Mouse (Mus musculus) cerebellum, postnatal 4 days (tissue): ENCODE data around the gene Galnt16.

Experiments
- DNase-seq, 2 experiments: peaks; one replicate each; pipeline ENCODE4 v3.0.0; 2022; ENCODE audit warnings: low spot score in 2 of 2, mixed read lengths in 1 of 2

The Galnt16 gene

GRCm38 (mm10) chr12:80530630-80531029 lies 12.6 kb downstream of the Galnt16 start:
- no peak for DNase-seq

GRCm38 (mm10) chr12:80531585-80531984 lies 13.5 kb downstream of the Galnt16 start:
- no peak for DNase-seq

- DNase-seq = no peak
Observed at GRCm38 (mm10) chr12:80533876-80534275, 15.8 kb downstream of the Galnt16 start.

- no peak for DNase-seq
Observed at GRCm38 (mm10) chr12:80537313-80537712, 19.2 kb downstream of the Galnt16 start.

- no peak for DNase-seq
Observed at GRCm38 (mm10) chr12:80538311-80538710, 20.2 kb downstream of the Galnt16 start.

GRCm38 (mm10) chr12:80545310-80545709 lies 27.2 kb downstream of the Galnt16 start:
- peak in 1 of 2 experiments; percentile 75 for DNase-seq

- peak in 1 of 2 experiments; percentile 51 for DNase-seq
Observed at GRCm38 (mm10) chr12:80549646-80550045, 31.6 kb downstream of the Galnt16 start.

- no peak for DNase-seq
Observed at GRCm38 (mm10) chr12:80553157-80553556, 35.1 kb downstream of the Galnt16 start.

GRCm38 (mm10) chr12:80554312-80554711 lies 36.2 kb downstream of the Galnt16 start:
- no peak for DNase-seq

GRCm38 (mm10) chr12:80561904-80562303 lies 43.8 kb downstream of the Galnt16 start:
- DNase-seq = no peak

- no peak for DNase-seq
Observed at GRCm38 (mm10) chr12:80562793-80563192, 44.7 kb downstream of the Galnt16 start.

- no peak for DNase-seq
Observed at GRCm38 (mm10) chr12:80564990-80565389, 46.9 kb downstream of the Galnt16 start.

GRCm38 (mm10) chr12:80565793-80566192 lies 47.7 kb downstream of the Galnt16 start:
- no peak for DNase-seq

GRCm38 (mm10) chr12:80566502-80566901 lies 48.4 kb downstream of the Galnt16 start:
- no peak for DNase-seq

- DNase-seq = peak in 1 of 2 experiments; percentile 37
Observed at GRCm38 (mm10) chr12:80567375-80567774, 49.3 kb downstream of the Galnt16 start.

- DNase-seq = no peak
Observed at GRCm38 (mm10) chr12:80569561-80569960, 51.5 kb downstream of the Galnt16 start.

GRCm38 (mm10) chr12:80574318-80574717 lies 56.2 kb downstream of the Galnt16 start:
- DNase-seq = no peak

GRCm38 (mm10) chr12:80574825-80575371 lies 56.8 kb downstream of the Galnt16 start:
- no peak for DNase-seq

- peak in 1 of 2 experiments; percentile 52 for DNase-seq
Observed at GRCm38 (mm10) chr12:80577049-80577448, 59.0 kb downstream of the Galnt16 start.

- no peak for DNase-seq
Observed at GRCm38 (mm10) chr12:80581357-80581756, 63.3 kb downstream of the Galnt16 start.

- peak in 1 of 2 experiments; percentile 22 for DNase-seq
Observed at GRCm38 (mm10) chr12:80584973-80585372, 66.9 kb downstream of the Galnt16 start.

- no peak for DNase-seq
Observed at GRCm38 (mm10) chr12:80594141-80594540, 76.1 kb downstream of the Galnt16 start.

GRCm38 (mm10) chr12:80594781-80595180 lies 76.7 kb downstream of the Galnt16 start:
- no peak for DNase-seq

GRCm38 (mm10) chr12:80595566-80595965 lies 77.5 kb downstream of the Galnt16 start:
- DNase-seq = no peak
